Mouse (Mus musculus) urinary bladder, postnatal 36 days (tissue): Measurements from ENCODE around the gene Hcn3.
A peak's percentile ranks its signal among the peaks of the same experiment; 100 is the strongest.

ENCODE experiments used
- DNase-seq, 2 experiments: peaks; one replicate each; pipeline ENCODE4 v3.0.0; 2022; ENCODE audit warnings: low spot score in 2 of 2, mixed read lengths in 1 of 2

The Hcn3 gene

GRCm38 (mm10) chr3:89147101-89147978 lies 12.7 kb downstream of the Hcn3 start:
- peak; percentile 12 to 29 for DNase-seq

GRCm38 (mm10) chr3:89145566-89145965 lies 14.4 kb downstream of the Hcn3 start:
- DNase-seq = no peak

GRCm38 (mm10) chr3:89144821-89145220 lies 15.2 kb downstream of the Hcn3 start:
- DNase-seq = no peak

- DNase-seq = no peak
Measured at GRCm38 (mm10) chr3:89136365-89136764, 23.6 kb downstream of the Hcn3 start.

GRCm38 (mm10) chr3:89135958-89136357 lies 24.0 kb downstream of the Hcn3 start, which contains the start of gene Pklr:
Pklr (plus strand) TSS chr3:89136142.
- no peak for DNase-seq

GRCm38 (mm10) chr3:89133752-89134151 lies 26.2 kb downstream of the Hcn3 start:
- DNase-seq = no peak

- DNase-seq = no peak
Measured at GRCm38 (mm10) chr3:89133063-89133450, 26.9 kb downstream of the Hcn3 start.

GRCm38 (mm10) chr3:89132285-89133062 lies 27.5 kb downstream of the Hcn3 start:
- DNase-seq = no peak

- DNase-seq = no peak
Measured at GRCm38 (mm10) chr3:89131816-89132215, 28.2 kb downstream of the Hcn3 start.

- no peak for DNase-seq
Measured at GRCm38 (mm10) chr3:89129908-89130307, 30.1 kb downstream of the Hcn3 start.

GRCm38 (mm10) chr3:89125981-89126380 lies 34.0 kb downstream of the Hcn3 start:
- no peak for DNase-seq

- no peak for DNase-seq
Measured at GRCm38 (mm10) chr3:89124241-89124640, 35.8 kb downstream of the Hcn3 start.

GRCm38 (mm10) chr3:89123313-89123712 lies 36.7 kb downstream of the Hcn3 start:
- DNase-seq = peak in 1 of 2 experiments; percentile 49

- DNase-seq = no peak
Measured at GRCm38 (mm10) chr3:89115522-89115921, 44.5 kb downstream of the Hcn3 start.

GRCm38 (mm10) chr3:89113058-89113457 lies 46.9 kb downstream of the Hcn3 start:
- no peak for DNase-seq

GRCm38 (mm10) chr3:89108146-89108545 lies 51.9 kb downstream of the Hcn3 start:
- no peak for DNase-seq

GRCm38 (mm10) chr3:89107545-89107944 lies 52.5 kb downstream of the Hcn3 start:
- no peak for DNase-seq

GRCm38 (mm10) chr3:89106881-89107280 lies 53.1 kb downstream of the Hcn3 start:
- no peak for DNase-seq

- DNase-seq = no peak
Measured at GRCm38 (mm10) chr3:89103291-89103595, 56.8 kb downstream of the Hcn3 start.

- no peak for DNase-seq
Measured at GRCm38 (mm10) chr3:89102495-89103290, 57.3 kb downstream of the Hcn3 start.

- peak; percentile 87 to 95 for DNase-seq
Measured at GRCm38 (mm10) chr3:89101812-89102494, 58.0 kb downstream of the Hcn3 start, which contains the start of gene Fdps. Fdps (minus strand) TSS chr3:89101959.
